Mouse (Mus musculus) bone marrow macrophage, adult 2 months (primary cell): ENCODE data around the gene Ksr2. TPM values are rescaled to one million over a fixed set of nuclear protein-coding genes. Genes with fewer than 3 reads are reported as not detected.
A peak's percentile ranks its signal among the peaks of the same experiment; 100 is the strongest.

Source experiments
- H3K27ac ChIP-seq: 2 replicates; pipeline ENCODE4 v1.5.1; 2012; ENCODE audit warnings: low read depth, low read length; ENCODE audit not compliant: insufficient read depth
- H3K4me1 ChIP-seq: 2 replicates; pipeline ENCODE4 v1.6.1; 2012; ENCODE audit warnings: low read length; ENCODE audit not compliant: control insufficient read depth, insufficient read depth
- H3K4me3 ChIP-seq: 2 replicates; pipeline ENCODE4 v1.5.1; 2012; ENCODE audit warnings: mild to moderate bottlenecking, low read length, moderate library complexity; ENCODE audit not compliant: insufficient read depth
- CTCF ChIP-seq: IDR thresholded peaks from 2 replicates; pipeline ENCODE4 v1.5.1; 2012; ENCODE audit warnings: low read depth, mild to moderate bottlenecking, low read length, moderate library complexity
- POLR2A ChIP-seq: IDR thresholded peaks from 2 replicates; pipeline ENCODE4 v1.6.1; 2012; ENCODE audit warnings: mild to moderate bottlenecking, low read depth, low read length, borderline replicate concordance
- polyA plus RNA-seq: library from polyadenylated mRNA; stranded (reverse); fragments of >200 nt; gene quantifications from 2 replicates; pipeline ENCODE4 v1.2.4, GENCODE M21; 2012; ENCODE audit not compliant: missing spikeins, insufficient read depth, insufficient read length

Gene Ksr2
- polyA plus RNA-seq, 1 experiment: 0.28 TPM

DNA sequence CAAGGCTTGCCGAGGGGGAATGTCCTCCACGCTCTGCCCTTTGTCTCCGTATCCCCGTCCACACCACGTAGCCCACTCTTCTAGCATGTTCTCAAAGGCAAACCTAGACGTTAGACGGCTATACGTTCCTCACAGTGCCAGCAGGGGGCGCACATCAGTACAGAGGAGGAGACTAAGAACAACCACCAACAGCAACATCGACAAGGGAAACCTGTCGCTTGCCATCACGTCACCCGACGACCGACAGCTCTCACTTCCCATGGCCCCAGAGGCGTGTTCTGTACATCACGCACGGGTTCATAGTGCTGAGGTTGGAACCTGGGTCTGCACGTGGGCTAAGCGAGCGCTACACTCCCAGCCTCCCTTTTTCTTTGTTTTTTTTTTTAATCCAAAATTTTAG lies 83.3 kb downstream of the Ksr2 start:
- H3K4me3 ChIP-seq: no peak overlapping the region
- H3K4me1 ChIP-seq: peaks cover 4% of the 10 kb centered on the region
- H3K27ac ChIP-seq: no peak overlapping the region
- TF ChIP-seq CTCF (peak; percentile 70), POLR2A (no peak)

DNA sequence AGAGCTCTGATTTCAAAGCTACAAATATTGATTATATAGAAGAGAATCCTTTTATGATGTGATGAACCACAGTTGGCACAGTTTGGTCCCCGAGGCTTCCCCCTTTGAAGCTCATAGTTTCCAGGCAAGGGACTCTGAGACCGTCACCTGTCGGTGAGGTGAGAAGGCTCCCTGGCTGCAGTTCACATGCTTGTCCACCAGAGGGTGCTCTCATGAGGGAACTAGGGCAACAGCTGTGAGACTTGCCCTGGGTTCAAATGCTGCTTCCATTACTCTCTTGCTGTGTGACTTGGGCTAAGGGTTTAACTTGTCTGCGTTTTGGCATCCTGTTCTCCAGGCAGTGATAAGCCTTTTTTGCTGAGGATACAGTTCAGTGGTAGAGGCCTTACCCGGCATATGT lies 88.8 kb downstream of the Ksr2 start:
- Histone ChIP-seq H3K27ac (no peak overlapping the region), H3K4me1 (no peaks in the 10 kb centered on the region), H3K4me3 (no peak overlapping the region)
- TF ChIP-seq POLR2A: no peak
- TF ChIP-seq CTCF: peak; percentile 74

DNA sequence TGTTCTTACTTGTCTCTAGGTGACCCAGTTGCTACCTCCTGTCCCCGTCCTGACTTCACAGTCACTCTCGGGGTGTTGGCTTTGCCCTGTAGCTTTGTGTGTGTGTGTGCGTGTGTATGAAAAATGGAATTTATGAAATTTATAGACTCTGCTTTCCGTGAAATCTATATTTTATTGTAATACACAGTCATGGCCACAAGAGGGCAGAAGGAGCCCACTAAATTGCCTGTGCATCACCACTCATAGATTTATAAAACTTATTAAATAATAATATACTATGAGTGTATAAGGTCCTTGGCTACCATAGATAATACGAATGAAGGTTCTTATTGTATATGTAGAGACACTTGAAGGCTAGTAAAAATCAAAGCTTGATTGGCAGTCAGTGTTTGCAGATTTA lies 90.6 kb downstream of the Ksr2 start:
- no peak overlapping the region for H3K4me3 ChIP-seq
- H3K4me1 ChIP-seq: no peaks in the 10 kb centered on the region
- no peak overlapping the region for H3K27ac ChIP-seq
- TF ChIP-seq POLR2A: no peak
- TF ChIP-seq CTCF: no peak

DNA sequence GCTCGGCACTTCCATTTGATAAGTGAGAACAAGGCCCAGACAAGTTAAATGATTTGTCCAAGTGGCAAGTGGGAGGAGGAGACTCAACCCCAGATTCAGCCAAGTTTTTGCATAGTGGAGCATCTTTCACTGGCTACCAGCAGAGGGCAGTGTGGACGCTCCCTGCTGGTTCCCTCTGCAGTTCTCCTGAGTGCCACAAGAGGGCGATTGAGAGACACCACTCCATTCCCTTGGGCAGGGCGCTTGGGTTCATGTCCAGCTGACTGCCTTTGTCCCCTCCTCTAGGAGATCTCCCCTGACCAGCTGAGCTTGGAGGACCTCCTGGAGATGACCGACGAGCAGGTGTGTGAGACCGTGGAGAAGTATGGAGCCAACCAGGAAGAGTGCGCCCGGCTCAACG lies 91.4 kb downstream of the Ksr2 start:
- Histone ChIP-seq H3K4me1 (no peaks in the 10 kb centered on the region), H3K27ac (no peak overlapping the region), H3K4me3 (no peak overlapping the region)
- TF ChIP-seq CTCF: peak; percentile 94
- TF ChIP-seq POLR2A: no peak

DNA sequence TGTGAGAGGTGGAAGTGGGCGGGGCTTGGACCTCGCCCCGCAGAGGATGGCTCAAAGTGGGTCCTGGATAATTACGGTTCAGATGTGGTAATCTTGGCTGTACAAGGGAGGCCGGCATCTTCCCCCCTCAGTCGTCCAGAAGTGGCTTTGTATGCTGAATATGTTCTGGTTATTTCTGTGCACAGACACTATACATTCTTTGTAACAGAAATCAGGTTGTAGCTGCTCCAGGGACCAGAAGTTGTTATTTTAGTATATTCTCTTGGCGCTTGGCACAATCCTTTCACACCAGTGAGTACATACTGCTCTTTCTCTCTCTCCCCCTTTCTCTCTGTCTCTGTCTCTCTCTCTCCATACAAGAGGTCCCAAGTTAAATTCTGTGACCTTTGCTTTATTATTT lies 92.0 kb downstream of the Ksr2 start:
- TF ChIP-seq CTCF (no peak), POLR2A (no peak)

DNA sequence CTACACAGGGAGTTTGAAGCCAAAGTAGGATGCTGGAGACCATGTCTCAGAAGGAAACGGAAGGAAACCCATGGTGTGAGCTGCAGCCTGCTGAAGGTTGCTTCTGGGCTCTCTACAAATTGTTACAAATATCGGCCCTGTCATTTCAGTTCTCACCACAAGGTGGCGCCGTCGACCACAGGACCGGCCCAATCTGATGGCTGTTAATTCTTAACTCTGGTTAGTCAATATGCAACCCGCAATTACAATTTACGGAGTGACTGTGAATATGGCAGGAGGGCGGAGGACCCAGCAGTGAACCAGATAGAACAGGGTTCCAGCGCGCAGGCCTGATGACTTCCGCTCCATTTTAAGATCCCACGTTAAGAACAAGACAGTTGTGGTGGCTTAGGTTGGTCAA lies 92.6 kb downstream of the Ksr2 start:
- Histone ChIP-seq H3K4me3 (no peak overlapping the region), H3K27ac (no peak overlapping the region), H3K4me1 (no peaks in the 10 kb centered on the region)
- TF ChIP-seq CTCF (peak; percentile 90), POLR2A (no peak)

More for the DNA sequence above, 92.0 kb downstream of the Ksr2 start:
- H3K4me3 ChIP-seq: no peak overlapping the region
- no peaks in the 10 kb centered on the region for H3K4me1 ChIP-seq
- no peak overlapping the region for H3K27ac ChIP-seq

DNA sequence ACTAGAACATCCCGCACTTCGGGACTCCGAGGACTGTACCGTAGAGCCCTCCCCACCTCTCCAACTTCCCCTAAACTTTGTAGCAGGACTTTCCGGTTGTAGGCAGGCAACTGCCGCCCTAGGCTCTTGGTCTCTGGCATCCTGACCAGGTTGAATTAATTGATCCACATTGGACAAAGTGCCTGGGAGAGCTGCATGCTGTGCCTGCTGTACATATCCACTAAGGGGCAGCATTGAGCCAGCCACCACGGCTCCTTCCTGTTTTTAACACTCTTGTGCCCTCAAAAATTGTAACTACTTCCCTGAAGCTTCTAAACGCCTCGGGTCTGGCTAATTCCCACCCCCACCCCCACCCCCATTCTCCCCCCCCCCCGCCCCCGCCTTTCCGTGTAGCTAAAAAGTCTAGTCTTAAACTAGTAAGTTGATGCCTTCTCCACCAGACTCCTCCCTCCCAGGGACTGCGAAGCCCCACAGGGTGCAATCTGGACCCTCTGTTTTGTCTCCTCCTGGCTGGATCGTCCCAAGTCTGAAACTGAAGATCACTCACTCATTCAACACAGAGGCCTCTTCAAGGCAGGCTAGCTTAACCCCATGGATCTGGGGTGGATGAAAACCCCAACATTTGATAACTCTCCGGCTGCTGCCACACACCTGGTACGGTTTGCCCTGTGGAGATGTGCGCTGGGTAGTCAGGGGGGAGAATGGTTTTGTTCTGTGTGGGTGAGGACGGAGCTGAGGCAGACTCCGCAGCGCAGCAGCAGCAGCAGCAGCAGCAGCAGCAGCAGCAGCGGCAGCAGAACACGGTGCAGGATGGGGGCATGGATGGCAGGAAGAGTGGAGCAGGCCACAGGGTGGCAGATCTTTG lies 95.9 kb downstream of the Ksr2 start:
- Histone ChIP-seq H3K27ac (no peak overlapping the region), H3K4me3 (no peak overlapping the region), H3K4me1 (no peaks in the 10 kb centered on the region)
- TF ChIP-seq POLR2A: no peak
- TF ChIP-seq CTCF: peak; percentile 52; the same call in 1 of the 2 replicates

DNA sequence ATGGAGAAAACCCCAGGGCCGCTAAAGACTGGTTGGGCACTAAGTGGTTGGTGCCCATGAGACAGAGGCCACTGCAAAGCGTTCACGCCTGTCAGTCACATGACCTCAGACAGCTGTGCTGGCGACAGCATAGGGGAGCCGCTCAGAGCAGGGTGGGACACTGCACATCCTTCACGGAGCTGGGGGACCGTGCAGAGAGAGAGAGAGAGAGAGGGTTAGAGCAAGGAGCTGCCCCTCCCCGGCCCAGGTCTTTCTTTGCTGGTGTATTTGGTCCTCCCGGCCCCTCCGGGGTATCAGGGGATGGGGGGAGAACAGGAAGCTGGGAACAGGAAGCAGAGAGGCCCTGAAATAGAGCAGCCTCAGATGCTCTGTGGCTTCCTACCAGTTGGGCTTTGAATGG lies 97.1 kb downstream of the Ksr2 start:
- Histone ChIP-seq H3K4me3 (no peak overlapping the region), H3K4me1 (no peaks in the 10 kb centered on the region), H3K27ac (no peak overlapping the region)
- TF ChIP-seq CTCF (no peak), POLR2A (no peak)

DNA sequence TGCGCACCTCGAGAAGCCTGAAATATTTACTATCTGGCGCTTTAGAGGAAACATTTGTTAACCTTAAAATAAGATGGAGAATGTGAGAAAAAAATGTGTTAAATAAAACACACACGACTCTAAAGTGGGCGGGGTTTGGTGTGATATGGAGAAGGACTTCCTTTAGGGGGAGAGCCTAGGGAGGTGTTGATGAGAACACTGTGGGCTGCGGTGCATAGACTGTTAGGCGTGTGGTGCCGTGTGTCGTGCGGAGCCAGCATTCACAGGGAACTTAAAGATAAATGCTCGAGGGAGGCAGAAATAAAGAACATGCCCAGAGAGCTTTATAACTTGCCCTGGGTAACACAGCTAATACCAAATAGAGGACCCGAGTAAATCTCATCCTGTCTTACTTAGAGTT lies 101.6 kb downstream of the Ksr2 start:
- H3K4me1 ChIP-seq: 0 out of 2 replicates have a peak, but pooled peaks cover 4% of the 10 kb centered on the region
- TF ChIP-seq POLR2A (no peak), CTCF (no peak)
- H3K27ac ChIP-seq: no peak overlapping the region
- no peak overlapping the region for H3K4me3 ChIP-seq

DNA sequence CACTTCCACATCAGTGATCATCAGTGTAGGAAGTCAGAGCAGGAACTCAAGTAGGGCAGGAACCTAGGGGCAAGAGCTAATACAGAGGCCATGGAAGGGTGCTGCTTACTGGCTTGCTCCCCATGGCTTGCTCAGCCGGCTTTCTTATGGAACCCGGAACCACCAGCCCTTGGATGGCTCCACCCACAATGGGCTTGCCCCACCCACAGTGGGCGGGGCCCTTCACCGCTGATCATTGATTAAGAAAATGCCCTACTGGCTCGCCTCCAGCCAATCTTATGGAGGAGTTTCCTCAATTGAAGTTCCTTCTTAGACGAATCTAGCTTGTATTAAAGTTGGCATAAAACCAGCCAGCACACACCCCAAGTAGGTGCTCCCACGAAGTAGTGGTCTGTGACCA lies 102.1 kb downstream of the Ksr2 start:
- Histone ChIP-seq H3K4me3 (no peak overlapping the region), H3K4me1 (0 out of 2 replicates have a peak, but pooled peaks cover 4% of the 10 kb centered on the region), H3K27ac (no peak overlapping the region)
- TF ChIP-seq CTCF: no peak
- TF ChIP-seq POLR2A: no peak
